Mouse (Mus musculus): ENCODE results near the gene Speer3.
"Not testable (repeated sequence)": the region's sequence is repeated elsewhere in the genome, so short reads cannot be mapped to it uniquely, and the experiment has no call there.

Gene Speer3

DNA sequence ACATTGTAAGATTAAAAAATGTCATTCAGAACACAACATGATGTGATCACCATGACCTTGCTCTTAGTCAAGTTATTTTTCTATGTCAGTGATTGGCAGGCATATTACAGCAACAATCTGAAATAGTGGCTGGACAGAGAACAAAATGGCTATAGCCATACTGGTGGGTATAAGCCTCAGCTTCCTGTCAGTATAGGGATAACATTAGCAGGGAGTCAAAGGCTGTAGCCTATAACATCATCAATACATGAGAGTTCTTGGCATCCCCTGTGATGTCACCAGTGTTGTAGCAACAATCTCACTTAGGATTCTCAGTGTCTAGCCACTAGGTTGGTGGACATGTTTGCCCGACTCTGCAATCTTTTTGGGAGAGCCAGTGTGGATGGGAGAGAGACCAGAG is at the start of gene Speer3:
Gene Speer3 (plus strand): TSS at position 301 of the 400 bp plus-strand sequence.
- no peak for DNase-seq

DNA sequence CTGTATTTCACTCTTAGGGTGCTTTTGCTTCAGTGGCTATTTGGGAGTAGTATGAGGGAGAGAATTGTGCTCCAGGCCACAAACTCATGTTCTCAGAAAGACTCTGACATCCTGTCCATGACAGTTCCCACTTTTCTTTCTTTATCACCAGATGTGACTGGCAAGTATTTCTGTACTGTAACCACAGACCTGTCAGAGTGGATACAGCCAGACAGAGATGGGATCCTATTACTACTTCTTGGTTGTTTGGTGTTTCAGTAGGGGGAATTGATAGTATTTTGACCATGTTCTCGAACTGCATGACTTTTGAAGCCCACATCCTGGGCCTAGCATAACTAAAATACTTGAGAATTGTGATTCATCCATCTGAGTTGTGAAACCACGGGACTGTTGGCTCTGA is 19.1 kb downstream of the Speer3 start:
- not testable (repeated sequence) for DNase-seq

DNA sequence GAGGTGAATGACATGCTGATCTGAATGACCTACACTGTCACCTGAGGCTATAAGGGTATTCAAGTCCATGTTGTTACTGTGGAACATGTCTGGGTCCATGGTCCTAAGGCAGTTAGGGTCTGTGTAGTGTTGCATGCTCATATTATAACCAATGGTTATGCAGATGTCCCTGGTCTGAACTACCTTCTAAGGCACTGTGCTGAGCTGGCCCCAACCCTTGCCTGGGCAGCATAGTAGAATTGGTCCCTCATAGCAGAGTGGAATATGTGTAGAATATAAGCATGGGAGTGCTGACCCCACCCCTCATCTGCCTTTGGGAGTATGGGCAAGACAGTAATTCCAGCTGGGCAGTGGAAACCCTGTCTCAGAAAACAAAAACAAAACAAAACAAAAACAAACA is 33.7 kb downstream of the Speer3 start:
- no peak for DNase-seq

DNA sequence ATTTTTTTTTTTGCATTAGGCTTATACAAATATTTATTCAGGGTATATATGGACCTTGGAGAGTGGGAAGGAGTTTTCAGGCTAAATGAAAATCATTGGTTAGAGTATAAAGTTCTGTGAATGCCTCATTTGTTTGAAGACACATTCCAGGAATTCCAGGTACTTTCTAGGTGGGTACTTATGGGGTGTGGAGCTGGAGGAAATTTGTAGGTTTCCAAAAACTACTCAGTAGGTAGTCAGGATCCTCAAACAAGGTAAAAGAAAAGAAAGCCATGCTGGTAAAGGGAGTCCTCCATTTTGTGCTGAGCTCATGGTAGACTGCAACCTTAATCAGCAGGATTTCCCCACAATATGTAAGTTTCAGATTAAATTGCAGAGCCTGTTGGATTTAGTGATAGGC is 35.3 kb downstream of the Speer3 start:
- DNase-seq: no peak

DNA sequence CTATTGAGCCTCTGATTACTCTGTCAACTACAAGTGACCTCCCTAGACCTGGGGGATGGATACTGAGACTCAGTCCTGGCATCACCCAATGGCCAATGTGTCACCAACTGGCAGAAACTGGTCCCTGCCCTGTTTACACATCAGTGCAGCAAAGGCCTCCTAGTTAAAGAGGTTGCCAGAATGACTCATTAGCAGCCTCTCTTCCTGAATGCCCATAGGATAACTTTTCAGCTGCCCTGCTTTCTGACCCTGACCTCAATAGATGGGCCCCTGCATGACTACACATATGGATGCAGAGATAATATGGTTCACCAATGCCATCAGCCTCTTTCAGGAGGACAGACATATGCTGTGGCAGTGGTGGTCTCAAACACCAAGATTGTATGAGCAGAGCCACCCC is 52.9 kb downstream of the Speer3 start:
- DNase-seq: no peak

Measured in kidney, postnatal 14 days (tissue).